Mouse (Mus musculus) lung, embryonic 14.5 days (tissue): ENCODE data around the gene Scgb1c1. TPM values are rescaled to one million over a fixed set of nuclear protein-coding genes. Genes with fewer than 3 reads are reported as not detected.
A peak's percentile ranks its signal among the peaks of the same experiment; 100 is the strongest.
"Not testable (repeated sequence)": the region's sequence is repeated elsewhere in the genome, so short reads cannot be mapped to it uniquely, and the experiment has no call there.

Experiments
- ATAC-seq: fragments of 200-750 bp; cut with Nextera tagmentation; 2 replicates; pipeline ENCODE4 v1.8.0; 2017; ENCODE audit warnings: mild to moderate bottlenecking, moderate TSS enrichment, moderate library complexity; ENCODE audit not compliant: insufficient read depth
- DNase-seq: peaks from one replicate; pipeline ENCODE4 v3.0.0-alpha.2; 2015
- H3K27ac ChIP-seq: fragments of 300-500 bp; sonication (generic); 2 replicates; pipeline ENCODE4 v1.5.1; 2014; ENCODE audit warnings: low read depth, mild to moderate bottlenecking, moderate library complexity
- H3K27me3 ChIP-seq: fragments of 300-500 bp; sonication (generic); 2 replicates; pipeline ENCODE4 v1.6.1; 2014; ENCODE audit warnings: low read length, control low read depth; ENCODE audit not compliant: insufficient read depth
- H3K36me3 ChIP-seq: fragments of 300-500 bp; sonication (generic); 2 replicates; pipeline ENCODE4 v1.6.1; 2014; ENCODE audit warnings: control low read depth; ENCODE audit not compliant: insufficient read depth
- H3K4me1 ChIP-seq: fragments of 300-500 bp; sonication (generic); 2 replicates; pipeline ENCODE4 v1.6.1; 2014; ENCODE audit warnings: antibody characterized with exemption, control low read depth; ENCODE audit not compliant: insufficient read depth
- H3K4me2 ChIP-seq: fragments of 300-500 bp; sonication (generic); 2 replicates; pipeline ENCODE4 v1.6.1; 2014; ENCODE audit warnings: mild to moderate bottlenecking
- H3K4me3 ChIP-seq: fragments of 300-500 bp; sonication (generic); 2 replicates; pipeline ENCODE4 v1.5.1; 2014; ENCODE audit warnings: low read depth, low read length
- H3K9ac ChIP-seq: fragments of 300-500 bp; sonication (generic); 2 replicates; pipeline ENCODE4 v1.6.1; 2014
- H3K9me3 ChIP-seq: fragments of 300-500 bp; sonication (generic); 2 replicates; pipeline ENCODE4 v1.6.1; 2016; ENCODE audit warnings: low read depth, low read length, control low read depth
- CTCF ChIP-seq: IDR thresholded peaks from 2 replicates; pipeline ENCODE4 v1.5.1; 2016; ENCODE audit warnings: antibody characterized with exemption, low read depth
- WGBS: fragments of 180-500 bp; shearing (Covaris S2); extraction: QIAGEN DNeasy Blood & Tissue Kit; methylation state at CpG from one replicate; pipeline ENCODE4 v1.1.7; 2014; 5-methylcytosine and 5-hydroxymethylcytosine counted together
- polyA plus RNA-seq: library from polyadenylated mRNA; unstranded; fragments of >200 nt; fragmentation: Nextera tagmentation; extraction: Ambion mirVana; gene quantifications from 2 replicates; pipeline ENCODE4 v1.2.1, GENCODE M21; 2014

Scgb1c1 gene
- polyA plus RNA-seq, 1 experiment from 2014 or later = not detected

DNA sequence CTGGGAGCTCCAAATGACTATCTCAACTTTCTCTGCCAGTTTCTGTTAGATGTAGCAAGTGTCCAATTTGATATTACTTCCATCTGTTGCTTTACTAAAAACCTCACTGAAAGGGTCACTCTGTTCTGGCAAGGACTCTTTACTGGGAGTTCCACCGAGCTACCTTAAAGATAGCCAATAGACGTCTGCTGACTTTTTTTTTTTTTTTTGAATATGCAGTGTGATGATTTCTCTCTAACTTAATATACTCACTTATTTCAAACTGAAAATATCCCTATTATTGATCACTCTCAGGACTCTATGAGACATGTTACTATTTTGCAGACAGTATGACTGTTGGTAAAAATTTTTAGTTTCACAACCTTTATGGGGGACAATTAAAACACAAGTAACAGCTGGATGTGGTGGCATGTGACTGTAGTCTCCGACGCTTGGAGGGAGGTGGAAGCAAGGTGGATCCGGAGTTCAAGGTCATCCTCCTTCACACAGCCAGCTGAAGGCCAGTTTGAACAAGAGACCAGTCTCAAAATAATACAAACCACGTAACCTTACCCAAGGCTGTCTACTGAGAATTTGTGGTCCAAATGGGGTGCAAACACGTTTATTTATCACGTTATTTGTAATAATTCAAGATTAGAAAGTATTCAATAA lies 35.6 kb downstream of the Scgb1c1 start:
- no peaks in the 10 kb centered on the region for H3K27me3 ChIP-seq
- no peaks in the 10 kb centered on the region for H3K9me3 ChIP-seq
- H3K4me3 ChIP-seq = peak overlapping the region; percentile 89
- DNase-seq = no peak
- H3K4me2 ChIP-seq = peak overlapping the region; percentile 87
- no peak for ATAC-seq
- peak overlapping the region; percentile 79 for H3K9ac ChIP-seq
- 13% methylated on average over 8 of the region's 8 CpGs for WGBS
- TF ChIP-seq CTCF = no peak
- 0 out of 2 replicates have a peak overlapping the region, but pooled peaks have one; percentile 88 for H3K27ac ChIP-seq
- H3K36me3 ChIP-seq = peaks cover 26% of the 10 kb centered on the region; the same call in 1 of the 2 replicates
- H3K4me1 ChIP-seq = peaks cover 4% of the 10 kb centered on the region; the same call in 1 of the 2 replicates

DNA sequence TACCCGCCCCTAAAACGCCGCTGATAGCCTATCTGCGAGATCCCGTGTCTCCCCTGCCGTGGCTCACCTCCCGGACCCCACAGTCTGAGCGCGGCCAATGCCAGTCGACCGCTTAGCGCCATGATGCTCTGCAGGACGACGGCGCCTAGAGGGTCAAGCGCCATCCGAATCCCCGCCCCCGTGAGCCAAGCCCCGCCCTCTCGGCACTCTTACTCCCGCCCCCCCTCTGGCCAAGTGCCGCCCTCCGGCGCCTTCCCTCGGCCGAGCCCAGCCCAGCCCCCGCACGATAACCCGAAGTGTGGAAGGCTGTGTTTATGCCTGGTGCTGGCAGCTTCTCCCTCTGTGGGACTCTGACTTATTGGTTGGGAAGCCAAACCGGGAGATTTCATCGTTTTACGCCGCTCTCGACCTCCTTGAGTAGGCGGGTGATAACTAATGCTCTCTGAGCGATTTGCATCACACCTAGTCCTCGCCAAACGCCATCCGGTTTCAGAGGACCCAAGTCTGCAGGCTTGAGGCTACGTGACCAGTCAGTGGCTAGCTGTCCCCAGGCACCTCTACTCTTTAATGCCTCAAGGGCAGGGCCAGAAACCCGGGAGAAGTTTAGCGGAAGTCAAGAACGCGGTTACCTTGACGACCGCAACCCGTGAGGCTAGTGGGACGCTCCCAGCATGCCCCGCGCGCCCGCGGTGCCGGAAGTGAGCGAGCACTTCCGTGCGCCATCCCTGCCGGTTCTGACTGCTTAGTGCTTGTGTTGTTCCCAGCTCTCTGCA lies 36.5 kb downstream of the Scgb1c1 start, which contains the start of the genes Psmd13 and Sirt3:
TSS of gene Psmd13 (plus strand) at position 273 of the 773 bp plus-strand sequence.
TSS of gene Sirt3 (minus strand) at position 614 of the 773 bp plus-strand sequence.
- peaks cover 4% of the 10 kb centered on the region; the same call in 1 of the 2 replicates for H3K4me1 ChIP-seq
- no peak for TF ChIP-seq CTCF
- peak within 1 kb of the TSS; percentile 79 for H3K9ac ChIP-seq
- ATAC-seq = peak; percentile 97
- no peaks in the 10 kb centered on the region for H3K27me3 ChIP-seq
- H3K27ac ChIP-seq = peak within 1 kb of the TSS; percentile 88
- peak; percentile 98 for DNase-seq
- WGBS = under 1% methylated on average over 59 of the region's 59 CpGs
- no peaks in the 10 kb centered on the region for H3K9me3 ChIP-seq
- H3K4me3 ChIP-seq = peak within 1 kb of the TSS; percentile 89
- peaks cover 28% of the 10 kb centered on the region for H3K36me3 ChIP-seq
- H3K4me2 ChIP-seq = peak within 1 kb of the TSS; percentile 87

DNA sequence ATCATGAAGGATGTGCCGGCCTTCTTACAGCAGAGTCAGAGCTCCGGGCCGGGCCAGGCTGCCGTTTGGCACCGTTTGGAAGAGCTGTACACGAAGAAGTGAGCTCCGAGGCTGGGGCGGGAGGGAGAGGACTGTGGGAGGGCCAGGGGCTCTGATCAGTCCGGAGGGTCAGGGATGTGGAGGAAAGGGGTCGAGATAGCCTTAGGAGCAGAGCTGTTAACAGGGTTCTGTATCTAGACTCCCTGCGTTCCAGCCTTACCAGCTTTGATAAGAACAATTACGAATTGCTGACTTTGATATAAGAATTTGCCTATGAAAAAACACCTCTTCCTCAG lies 37.1 kb downstream of the Scgb1c1 start:
- DNase-seq (no peak), ATAC-seq (peak; percentile 54; the same call in 1 of the 2 replicates)
- Histone ChIP-seq H3K4me1 (peaks cover 4% of the 10 kb centered on the region; the same call in 1 of the 2 replicates), H3K27me3 (no peaks in the 10 kb centered on the region), H3K9me3 (no peaks in the 10 kb centered on the region), H3K27ac (peak overlapping the region; percentile 38; the same call in 1 of the 2 replicates), H3K36me3 (peaks cover 28% of the 10 kb centered on the region), H3K4me3 (peak overlapping the region; percentile 89), H3K4me2 (peak overlapping the region; percentile 87), H3K9ac (peak overlapping the region; percentile 79)
- no peak for TF ChIP-seq CTCF
- 0% methylated on average over 12 of the region's 12 CpGs for WGBS

DNA sequence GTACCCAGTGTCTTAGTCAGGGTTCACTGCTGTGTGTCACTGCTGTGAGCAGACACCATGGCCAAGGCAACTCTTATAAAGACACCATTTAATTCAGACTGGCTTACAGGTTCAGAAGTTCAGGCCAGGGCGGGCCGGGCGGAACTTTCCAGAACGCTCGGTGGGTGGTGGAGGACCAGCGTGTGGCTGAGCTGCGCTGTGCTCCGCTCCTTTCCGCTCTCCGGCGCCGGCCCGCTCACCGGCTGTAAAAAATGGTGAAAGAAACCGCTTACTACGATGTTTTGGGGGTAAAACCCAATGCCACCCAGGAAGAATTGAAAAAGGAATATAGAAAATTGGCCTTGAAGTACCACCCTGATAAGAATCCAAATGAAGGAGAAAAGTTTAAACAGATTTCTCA lies 45.3 kb downstream of the Scgb1c1 start:
- not testable (repeated sequence) for H3K4me2 ChIP-seq, H3K9me3 ChIP-seq, H3K27me3 ChIP-seq, H3K27ac ChIP-seq, H3K9ac ChIP-seq, H3K4me3 ChIP-seq, H3K4me1 ChIP-seq, DNase-seq, ATAC-seq
- WGBS = 95% methylated on average over 16 of the region's 16 CpGs
- peaks cover 75% of the 10 kb centered on the region for H3K36me3 ChIP-seq

DNA sequence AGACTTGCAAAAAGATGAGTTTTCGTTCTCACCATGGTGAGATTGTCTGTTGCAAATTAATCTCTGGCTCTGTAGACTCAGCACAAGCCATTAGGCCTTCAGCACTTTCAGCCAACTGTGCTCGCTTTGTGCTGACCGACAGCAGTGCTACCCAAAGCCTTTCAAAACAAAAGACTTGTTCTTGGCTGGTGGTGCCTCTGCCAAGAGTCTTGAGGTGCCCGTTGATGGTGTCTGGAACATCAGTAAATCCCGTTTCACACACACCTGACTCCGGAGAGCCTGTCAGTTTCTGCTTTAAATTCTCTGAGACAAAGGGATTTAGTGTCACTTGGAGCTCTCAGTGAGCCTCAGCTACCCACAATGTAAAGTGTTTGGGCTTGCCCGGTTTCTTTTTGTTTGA lies 48.7 kb downstream of the Scgb1c1 start:
- H3K9ac ChIP-seq = no peak overlapping the region
- H3K27me3 ChIP-seq = no peaks in the 10 kb centered on the region
- H3K9me3 ChIP-seq = no peaks in the 10 kb centered on the region
- H3K4me1 ChIP-seq = no peaks in the 10 kb centered on the region
- no peak for TF ChIP-seq CTCF
- DNase-seq (no peak), ATAC-seq (no peak)
- H3K4me2 ChIP-seq = no peak overlapping the region
- no peak overlapping the region for H3K4me3 ChIP-seq
- 89% methylated on average over 7 of the region's 7 CpGs for WGBS
- peaks cover 74% of the 10 kb centered on the region for H3K36me3 ChIP-seq
- H3K27ac ChIP-seq = no peak overlapping the region

DNA sequence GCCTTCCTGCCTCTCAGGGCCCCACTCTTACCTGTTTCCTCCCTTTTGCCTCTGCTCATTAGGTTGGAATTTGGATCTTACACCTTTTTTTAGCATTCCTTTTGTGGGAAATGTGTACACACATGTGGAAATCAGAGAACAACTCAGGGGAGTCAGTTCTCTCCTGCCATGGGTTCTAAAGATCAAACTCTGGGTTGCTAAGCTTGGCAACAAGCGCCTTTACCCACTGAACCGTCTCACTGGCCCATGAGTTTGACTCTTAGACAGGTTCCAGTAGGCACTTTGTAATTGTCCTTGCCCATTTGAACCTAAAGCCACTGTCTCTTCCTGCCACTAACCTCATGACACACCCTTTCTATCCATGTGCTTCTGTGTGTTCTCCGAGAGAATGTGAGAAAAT lies 49.3 kb downstream of the Scgb1c1 start:
- no peaks in the 10 kb centered on the region for H3K9me3 ChIP-seq
- H3K4me1 ChIP-seq = no peaks in the 10 kb centered on the region
- H3K27ac ChIP-seq = no peak overlapping the region
- ATAC-seq = no peak
- H3K27me3 ChIP-seq = no peaks in the 10 kb centered on the region
- no peak overlapping the region for H3K4me2 ChIP-seq
- TF ChIP-seq CTCF = no peak
- H3K36me3 ChIP-seq = peaks cover 70% of the 10 kb centered on the region
- H3K4me3 ChIP-seq = no peak overlapping the region
- no peak for DNase-seq
- 92% methylated on average over 3 of the region's 3 CpGs for WGBS
- no peak overlapping the region for H3K9ac ChIP-seq

Other genes with a start within 250 kb of the Scgb1c1 start
- gene Olfr46, start 244.3 kb upstream of the Scgb1c1 start, polyA plus RNA-seq = not detected in 2 replicates
- gene Olfr61, start 216.6 kb upstream of the Scgb1c1 start, polyA plus RNA-seq = not detected in 2 replicates
- gene Olfr53, start 199.1 kb upstream of the Scgb1c1 start, polyA plus RNA-seq = not detected in 2 replicates
- gene Olfr539, start 185.6 kb upstream of the Scgb1c1 start, polyA plus RNA-seq = not detected in 2 replicates
- gene Olfr45, start 163.6 kb upstream of the Scgb1c1 start, polyA plus RNA-seq = not detected in 2 replicates
- not detected in 2 replicates for gene Olfr541, start 148.3 kb upstream of the Scgb1c1 start, polyA plus RNA-seq
- 0.09 TPM in 1 of 2 replicates, not detected in the other for gene Cyp2e1, start 81.8 kb upstream of the Scgb1c1 start, polyA plus RNA-seq
- 0.68 TPM in 1 of 2 replicates, not detected in the other for gene Syce1, start 57.7 kb upstream of the Scgb1c1 start, polyA plus RNA-seq
- gene Zfp941, start 23.4 kb upstream of the Scgb1c1 start, polyA plus RNA-seq = 0.77 and 0.83 TPM in 2 replicates
- gene Urah, start 10.5 kb upstream of the Scgb1c1 start, polyA plus RNA-seq = 2.2 and 3.2 TPM in 2 replicates
- 0.18 TPM in 1 of 2 replicates, not detected in the other for gene Odf3, start 2.3 kb downstream of the Scgb1c1 start, polyA plus RNA-seq
- not detected in 2 replicates for gene Gm45785, start 10.8 kb downstream of the Scgb1c1 start, polyA plus RNA-seq
- 53.8 and 54.8 TPM in 2 replicates for gene Ric8a, start 11.4 kb downstream of the Scgb1c1 start, polyA plus RNA-seq
- 40.9 and 47.0 TPM in 2 replicates for gene Bet1l, start 12.0 kb downstream of the Scgb1c1 start, polyA plus RNA-seq
- 139 and 167 TPM in 2 replicates for gene Psmd13, start 36.4 kb downstream of the Scgb1c1 start, polyA plus RNA-seq
- gene Sirt3, start 36.8 kb downstream of the Scgb1c1 start, polyA plus RNA-seq = 16.6 and 18.2 TPM in 2 replicates
- gene Cox8b, start 54.9 kb downstream of the Scgb1c1 start, polyA plus RNA-seq = 1.7 TPM in 1 of 2 replicates, not detected in the other
- 0.08 TPM in 1 of 2 replicates, not detected in the other for gene Nlrp6, start 75.4 kb downstream of the Scgb1c1 start, polyA plus RNA-seq
- gene Pgghg, start 95.8 kb downstream of the Scgb1c1 start, polyA plus RNA-seq = 20.7 and 22.6 TPM in 2 replicates
- gene Ifitm5, start 104.7 kb downstream of the Scgb1c1 start, polyA plus RNA-seq = 1.0 and 1.3 TPM in 2 replicates
- gene Gm45717, start 110.4 kb downstream of the Scgb1c1 start, polyA plus RNA-seq = not detected in 2 replicates
- 1,035 and 1,087 TPM in 2 replicates for gene Ifitm2, start 110.4 kb downstream of the Scgb1c1 start, polyA plus RNA-seq
- 35.4 and 42.5 TPM in 2 replicates for gene Ifitm1, start 121.7 kb downstream of the Scgb1c1 start, polyA plus RNA-seq
- 164 and 183 TPM in 2 replicates for gene Ifitm3, start 165.2 kb downstream of the Scgb1c1 start, polyA plus RNA-seq
- gene Ifitm6, start 172.4 kb downstream of the Scgb1c1 start, polyA plus RNA-seq = 0.49 and 1.1 TPM in 2 replicates
- gene Gm17387, start 183.6 kb downstream of the Scgb1c1 start, polyA plus RNA-seq = not detected in 2 replicates
- 5.6 and 7.1 TPM in 2 replicates for gene B4galnt4, start 215.6 kb downstream of the Scgb1c1 start, polyA plus RNA-seq
- gene Pkp3, start 232.7 kb downstream of the Scgb1c1 start, polyA plus RNA-seq = 7.5 and 8.7 TPM in 2 replicates